Mouse (Mus musculus) gastrocnemius, adult 8-10 months (tissue): Measurements from ENCODE around the gene Olfr128. TPM values are rescaled to one million over a fixed set of nuclear protein-coding genes. Genes with fewer than 3 reads are reported as not detected.
"Not testable (repeated sequence)": the region's sequence is repeated elsewhere in the genome, so short reads cannot be mapped to it uniquely, and the experiment has no call there.

Experiments
- DNase-seq, 2 experiments: peaks; one replicate each; pipeline ENCODE4 v3.0.0; 2022; ENCODE audit warnings: low spot score in 2 of 2
- total RNA-seq, 4 experiments: library from RNA; stranded (reverse); gene quantifications; 2 replicates each; pipeline ENCODE4 v1.2.4; 2022

Olfr128 gene
- total RNA-seq, result not detected

GRCm38 (mm10) chr17:37920248-37920647 is at the start of gene Olfr128:
Gene Olfr128, plus strand, starts transcription at chr17:37920548.
- DNase-seq, result no peak

GRCm38 (mm10) chr17:37873830-37874229 is 46.5 kb upstream of the Olfr128 start:
- DNase-seq, result no peak

- DNase-seq, result no peak
Measured at GRCm38 (mm10) chr17:37900137-37900536, 20.2 kb upstream of the Olfr128 start, which contains the start of gene Olfr127. Gene Olfr127, plus strand, starts transcription at chr17:37900437.

- DNase-seq, result not testable (repeated sequence)
Measured at GRCm38 (mm10) chr17:37906821-37907220, 13.5 kb upstream of the Olfr128 start.

- no peak for DNase-seq
Measured at GRCm38 (mm10) chr17:37952979-37953378, 32.6 kb downstream of the Olfr128 start, which contains the start of gene Olfr761. Gene Olfr761, minus strand, starts transcription at chr17:37953079.

- no peak for DNase-seq
Measured at GRCm38 (mm10) chr17:37973591-37973990, 53.2 kb downstream of the Olfr128 start.

Other genes starting within 250 kb of the Olfr128 start
- not detected for gene Olfr119, start 224.0 kb upstream of the Olfr128 start, total RNA-seq
- gene Olfr120, start 198.7 kb upstream of the Olfr128 start, total RNA-seq, result not detected
- not detected for gene Olfr121, start 171.7 kb upstream of the Olfr128 start, total RNA-seq
- not detected for gene Olfr122, start 151.9 kb upstream of the Olfr128 start, total RNA-seq
- not detected for gene Olfr123, start 127.0 kb upstream of the Olfr128 start, total RNA-seq
- not detected for gene Olfr124, start 120.7 kb upstream of the Olfr128 start, total RNA-seq
- not detected for gene Olfr125, start 87.6 kb upstream of the Olfr128 start, total RNA-seq
- not detected for gene Olfr126, start 73.1 kb upstream of the Olfr128 start, total RNA-seq
- gene Olfr127, start 20.1 kb upstream of the Olfr128 start, total RNA-seq, result not detected
- gene Olfr761, start 32.5 kb downstream of the Olfr128 start, total RNA-seq, result not detected
- not detected for gene Olfr129, start 139.5 kb downstream of the Olfr128 start, total RNA-seq
- gene Olfr130, start 143.4 kb downstream of the Olfr128 start, total RNA-seq, result not detected
- not detected for gene Olfr131, start 168.1 kb downstream of the Olfr128 start, total RNA-seq
- not detected for gene Olfr132, start 214.0 kb downstream of the Olfr128 start, total RNA-seq
- gene Olfr133, start 224.7 kb downstream of the Olfr128 start, total RNA-seq, result not detected